Mouse (Mus musculus): ENCODE data around the gene Depdc7. TPM values are rescaled to one million over a fixed set of nuclear protein-coding genes. Genes with fewer than 3 reads are reported as not detected.
A peak's percentile ranks its signal among the peaks of the same experiment; 100 is the strongest.

Gene Depdc7
- polyA plus RNA-seq, 1 experiment, result 1.7 TPM

GRCm38 (mm10) chr2:104688724-104689123, 54.0 kb downstream of the Depdc7 start:
- 75% methylated on average over 8 of the region's 8 CpGs for WGBS
- no peaks in the 10 kb centered on the region; the same call in 1 of the 2 replicates for H3K4me1 ChIP-seq (ENCODE audit: control insufficient read depth, insufficient read depth, low read length)
- no peak for TF ChIP-seq POLR2A (IDR thresholded peaks at IDR 0.05; ENCODE audit: borderline replicate concordance, control insufficient read depth, low read depth, low read length)
- TF ChIP-seq CTCF (IDR thresholded peaks at IDR 0.05; ENCODE audit: control insufficient read depth, insufficient read depth, low read length), result no peak
- H3K27ac ChIP-seq (ENCODE audit: control insufficient read depth, insufficient read depth, low read depth, low read length, poor library complexity), result no peak overlapping the region
- no peak overlapping the region for H3K4me3 ChIP-seq (replicated peaks; ENCODE audit: control insufficient read depth, low read depth, low read length)

- Histone ChIP-seq H3K4me1 (ENCODE audit: control insufficient read depth, insufficient read depth, low read length) (no peaks in the 10 kb centered on the region; the same call in 1 of the 2 replicates), H3K27ac (ENCODE audit: control insufficient read depth, insufficient read depth, low read depth, low read length, poor library complexity) (no peak overlapping the region), H3K4me3 (replicated peaks; ENCODE audit: control insufficient read depth, low read depth, low read length) (no peak overlapping the region)
- TF ChIP-seq CTCF (IDR thresholded peaks at IDR 0.05; ENCODE audit: control insufficient read depth, insufficient read depth, low read length) (no peak), POLR2A (IDR thresholded peaks at IDR 0.05; ENCODE audit: borderline replicate concordance, control insufficient read depth, low read depth, low read length) (no peak)
- 79% methylated on average over 3 of the region's 3 CpGs for WGBS
These were observed 54.4 kb downstream of the Depdc7 start for GRCm38 (mm10) chr2:104688321-104688720.

GRCm38 (mm10) chr2:104687261-104687660, 55.4 kb downstream of the Depdc7 start:
- Histone ChIP-seq H3K4me1 (ENCODE audit: control insufficient read depth, insufficient read depth, low read length) (no peaks in the 10 kb centered on the region; the same call in 1 of the 2 replicates), H3K27ac (ENCODE audit: control insufficient read depth, insufficient read depth, low read depth, low read length, poor library complexity) (no peak overlapping the region), H3K4me3 (replicated peaks; ENCODE audit: control insufficient read depth, low read depth, low read length) (no peak overlapping the region)
- 2% methylated on average over 3 of the region's 3 CpGs for WGBS
- TF ChIP-seq CTCF (IDR thresholded peaks at IDR 0.05; ENCODE audit: control insufficient read depth, insufficient read depth, low read length), result no peak

- Histone ChIP-seq H3K27ac (ENCODE audit: control insufficient read depth, insufficient read depth, low read depth, low read length, poor library complexity) (no peak overlapping the region), H3K4me3 (replicated peaks; ENCODE audit: control insufficient read depth, low read depth, low read length) (no peak overlapping the region), H3K4me1 (ENCODE audit: control insufficient read depth, insufficient read depth, low read length) (no peaks in the 10 kb centered on the region; the same call in 1 of the 2 replicates)
- WGBS, result 11% methylated on average over 13 of the region's 13 CpGs
- TF ChIP-seq POLR2A (IDR thresholded peaks at IDR 0.05; ENCODE audit: borderline replicate concordance, control insufficient read depth, low read depth, low read length), result no peak
- peak; percentile 91 for TF ChIP-seq CTCF (IDR thresholded peaks at IDR 0.05; ENCODE audit: control insufficient read depth, insufficient read depth, low read length)
These were observed 57.3 kb downstream of the Depdc7 start for GRCm38 (mm10) chr2:104685418-104685817.

GRCm38 (mm10) chr2:104684771-104685170, 57.9 kb downstream of the Depdc7 start:
- Histone ChIP-seq H3K4me3 (replicated peaks; ENCODE audit: control insufficient read depth, low read depth, low read length) (no peak overlapping the region), H3K27ac (ENCODE audit: control insufficient read depth, insufficient read depth, low read depth, low read length, poor library complexity) (no peak overlapping the region), H3K4me1 (ENCODE audit: control insufficient read depth, insufficient read depth, low read length) (no peaks in the 10 kb centered on the region)
- WGBS, result 83% methylated on average over 4 of the region's 4 CpGs
- TF ChIP-seq CTCF (IDR thresholded peaks at IDR 0.05; ENCODE audit: control insufficient read depth, insufficient read depth, low read length) (no peak), POLR2A (IDR thresholded peaks at IDR 0.05; ENCODE audit: borderline replicate concordance, control insufficient read depth, low read depth, low read length) (no peak)

GRCm38 (mm10) chr2:104677326-104677725, 65.4 kb downstream of the Depdc7 start:
- 72% methylated on average over 3 of the region's 3 CpGs for WGBS
- no peak for TF ChIP-seq POLR2A (IDR thresholded peaks at IDR 0.05; ENCODE audit: borderline replicate concordance, control insufficient read depth, low read depth, low read length)
- no peak for TF ChIP-seq CTCF (IDR thresholded peaks at IDR 0.05; ENCODE audit: control insufficient read depth, insufficient read depth, low read length)

More at GRCm38 (mm10) chr2:104677326-104677725, 65.4 kb downstream of the Depdc7 start:
- H3K4me1 ChIP-seq (ENCODE audit: control insufficient read depth, insufficient read depth, low read length), result no peaks in the 10 kb centered on the region
- H3K4me3 ChIP-seq (replicated peaks; ENCODE audit: control insufficient read depth, low read depth, low read length), result no peak overlapping the region
- no peak overlapping the region for H3K27ac ChIP-seq (ENCODE audit: control insufficient read depth, insufficient read depth, low read depth, low read length, poor library complexity)

Other genes starting within 250 kb of the Depdc7 start
- gene Hipk3, start 248.4 kb downstream of the Depdc7 start, polyA plus RNA-seq (2011; ENCODE audit: insufficient read depth, insufficient read length, low replicate concordance, missing spikeins), result 8.7 and 8.8 TPM in 2 replicates
- 22.1 and 26.7 TPM in 2 replicates for gene Cstf3, start 152.4 kb downstream of the Depdc7 start, polyA plus RNA-seq (2011; ENCODE audit: insufficient read depth, insufficient read length, low replicate concordance, missing spikeins)
- gene Tcp11l1, start 30.7 kb downstream of the Depdc7 start, polyA plus RNA-seq (2011; ENCODE audit: insufficient read depth, insufficient read length, low replicate concordance, missing spikeins), result 2.7 and 3.9 TPM in 2 replicates
- not detected in 2 replicates for gene Pin1rt1, start 26.5 kb downstream of the Depdc7 start, polyA plus RNA-seq (2011; ENCODE audit: insufficient read depth, insufficient read length, low replicate concordance, missing spikeins)
- gene Qser1, start 73.9 kb upstream of the Depdc7 start, polyA plus RNA-seq (2011; ENCODE audit: insufficient read depth, insufficient read length, low replicate concordance, missing spikeins), result 1.2 and 2.8 TPM in 2 replicates
- not detected in 2 replicates for gene Prrg4, start 107.0 kb upstream of the Depdc7 start, polyA plus RNA-seq (2011; ENCODE audit: insufficient read depth, insufficient read length, low replicate concordance, missing spikeins)
- 8.8 TPM in 1 of 2 replicates, not detected in the other for gene Ccdc73, start 124.9 kb upstream of the Depdc7 start, polyA plus RNA-seq (2011; ENCODE audit: insufficient read depth, insufficient read length, low replicate concordance, missing spikeins)